Mouse (Mus musculus) megakaryocyte, embryonic 14.5 days (primary cell): ENCODE measurements around the gene Tes.

ENCODE experiments used
- FLI1 ChIP-seq: IDR thresholded peaks from 2 replicates; pipeline ENCODE4 v1.6.1; 2012; ENCODE audit warnings: low read length, inconsistent platforms, mixed read lengths
- GATA1 ChIP-seq: IDR thresholded peaks from 3 replicates; pipeline ENCODE4 v1.6.1; 2012; ENCODE audit warnings: mixed read lengths, low read length, inconsistent platforms, borderline replicate concordance

DNA sequence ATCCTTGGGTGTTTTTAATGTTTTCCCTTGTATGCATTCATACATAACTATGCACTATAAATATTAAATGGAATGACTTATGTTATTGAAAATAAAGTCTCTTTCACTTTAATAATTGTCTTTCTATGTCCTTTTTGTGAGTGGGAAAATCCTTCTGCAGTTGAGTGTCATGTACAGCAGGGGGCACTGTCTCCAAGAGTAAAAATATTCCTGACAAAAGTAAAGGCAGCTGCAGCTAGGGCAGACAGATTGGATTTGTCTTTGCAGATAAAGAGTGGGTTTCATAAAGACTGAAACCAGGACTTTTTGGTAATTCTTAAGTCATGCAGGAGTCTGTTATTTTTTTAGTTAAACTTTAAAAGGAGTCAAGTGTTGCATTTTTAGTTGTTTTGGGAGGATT, 40.8 kb downstream of the Tes start:
- TF ChIP-seq GATA1 = no peak
- TF ChIP-seq FLI1 = no peak
